Mouse (Mus musculus): ENCODE results near the gene Fgfr2.

DNA sequence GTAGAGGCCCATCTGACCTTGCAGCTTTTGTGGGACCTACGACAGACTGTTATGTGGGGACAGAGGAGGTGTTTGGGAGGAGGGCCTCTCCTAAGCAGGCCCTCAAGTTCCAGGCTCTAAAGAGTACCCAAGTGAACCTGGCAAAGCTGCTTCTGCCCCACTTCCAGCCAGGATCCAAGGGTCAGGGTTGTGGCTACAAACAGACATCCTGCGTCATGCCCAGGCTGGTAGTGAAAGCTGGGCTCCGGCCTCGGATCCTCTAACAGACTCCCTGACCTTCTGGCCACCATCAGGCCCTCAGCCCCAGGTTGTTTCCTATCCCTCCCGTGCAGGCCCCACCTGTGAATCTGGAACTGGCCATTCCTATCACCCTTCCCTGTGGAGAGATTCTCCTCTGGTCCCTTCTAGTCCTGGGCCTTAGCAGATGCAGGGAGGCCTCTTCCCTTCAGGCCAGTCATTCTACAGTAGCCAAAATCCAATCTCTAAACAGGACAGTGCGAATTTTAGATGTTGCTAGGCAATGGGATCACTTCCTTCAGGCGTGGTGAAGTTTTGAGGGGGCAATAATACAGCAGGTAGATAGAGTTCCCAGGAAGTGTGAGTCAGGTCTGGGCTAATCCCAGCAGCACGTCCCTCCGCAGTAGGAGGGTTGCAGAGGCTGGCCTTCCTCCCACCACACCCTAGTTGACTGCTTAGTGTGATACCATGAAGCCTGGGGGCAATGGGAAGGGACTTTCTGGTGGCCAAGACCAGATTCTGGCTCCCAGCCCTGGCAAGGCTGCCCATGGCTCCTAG, 419.4 kb downstream of the Fgfr2 start:
- TF ChIP-seq CTCF (conservative IDR thresholded peaks at IDR 0.05; ENCODE audit: insufficient read depth, insufficient read length, low read depth, low read length) (no peak), POLR2A (IDR thresholded peaks at IDR 0.05; ENCODE audit: low read depth, low read length) (no peak)

Measured in kidney, adult 2 months (tissue).